Mouse (Mus musculus): ENCODE results near the gene Rreb1. TPM values are rescaled to one million over a fixed set of nuclear protein-coding genes. Genes with fewer than 3 reads are reported as not detected.

The Rreb1 gene
- polyA plus RNA-seq, 1 experiment from 2014 or later = 9.0 TPM

DNA sequence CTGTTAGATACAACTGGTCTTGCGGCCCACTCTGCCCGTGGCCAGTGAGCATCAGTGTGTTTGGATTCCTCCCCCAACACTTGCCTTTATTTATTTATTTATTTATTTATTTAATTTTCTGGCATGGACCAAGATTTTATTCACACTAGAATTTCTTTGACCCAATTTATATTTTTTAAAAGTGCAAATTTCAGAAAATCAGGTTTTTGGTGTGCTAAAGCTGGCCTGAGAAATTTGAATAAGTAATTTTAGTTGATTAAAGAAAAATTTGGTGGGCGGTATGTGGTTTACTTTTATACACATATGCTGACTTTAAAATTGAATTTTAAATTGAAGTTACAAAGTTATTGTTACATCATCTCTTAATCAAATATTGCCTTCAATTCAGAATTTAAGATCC lies 82.0 kb downstream of the Rreb1 start:
- TF ChIP-seq CTCF (IDR thresholded peaks at IDR 0.05; ENCODE audit: low read depth) = no peak
- no peaks in the 10 kb centered on the region for H3K9me3 ChIP-seq (replicated peaks; ENCODE audit: low read length)
- H3K9ac ChIP-seq (ENCODE audit: low read depth, low read length) = no peak overlapping the region
- no peaks in the 10 kb centered on the region for H3K36me3 ChIP-seq (ENCODE audit: insufficient read depth, low read length)
- no peak overlapping the region for H3K4me2 ChIP-seq (ENCODE audit: low read length)
- ATAC-seq (replicated peaks; ENCODE audit: low FRiP score, low read depth) = no peak
- no peak overlapping the region for H3K27ac ChIP-seq
- no peaks in the 10 kb centered on the region for H3K27me3 ChIP-seq (ENCODE audit: insufficient read depth, low read length)
- no peak overlapping the region for H3K4me3 ChIP-seq (replicated peaks; ENCODE audit: low read depth, low read length)
- WGBS = 85% methylated on average over 3 of the region's 3 CpGs
- peaks cover 31% of the 10 kb centered on the region for H3K4me1 ChIP-seq (replicated peaks; ENCODE audit: insufficient read depth, low read length)
- no peak for DNase-seq (ENCODE audit: low spot score)

DNA sequence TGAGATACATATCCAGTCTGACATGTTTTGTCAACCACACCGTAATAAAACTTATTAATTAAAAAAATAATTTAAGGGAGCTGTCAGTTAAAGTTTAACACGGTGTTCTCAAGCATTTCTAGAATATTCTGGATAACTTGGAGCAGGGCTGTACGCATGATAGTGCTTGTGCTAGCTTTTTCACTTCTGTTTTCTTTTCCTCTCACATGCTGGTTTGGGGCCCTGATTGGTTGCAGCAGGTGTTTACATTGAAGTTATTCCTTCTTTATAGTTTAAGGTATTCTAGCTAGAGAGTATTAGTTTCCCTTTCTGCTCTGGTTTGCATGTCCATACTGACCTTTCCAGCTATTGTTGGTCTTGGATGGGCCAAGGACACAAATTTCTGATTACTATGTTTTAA lies 82.6 kb downstream of the Rreb1 start:
- Histone ChIP-seq H3K9ac (ENCODE audit: low read depth, low read length) (no peak overlapping the region), H3K4me3 (replicated peaks; ENCODE audit: low read depth, low read length) (no peak overlapping the region), H3K36me3 (ENCODE audit: insufficient read depth, low read length) (no peaks in the 10 kb centered on the region), H3K9me3 (replicated peaks; ENCODE audit: low read length) (no peaks in the 10 kb centered on the region), H3K4me2 (ENCODE audit: low read length) (no peak overlapping the region), H3K27me3 (ENCODE audit: insufficient read depth, low read length) (no peaks in the 10 kb centered on the region), H3K27ac (no peak overlapping the region; the same call in 1 of the 2 replicates), H3K4me1 (replicated peaks; ENCODE audit: insufficient read depth, low read length) (peaks cover 31% of the 10 kb centered on the region)
- WGBS = 65% methylated on average over 3 of the region's 3 CpGs
- TF ChIP-seq CTCF (IDR thresholded peaks at IDR 0.05; ENCODE audit: low read depth) = no peak
- no peak for DNase-seq (ENCODE audit: low spot score)
- no peak for ATAC-seq (replicated peaks; ENCODE audit: low FRiP score, low read depth)

DNA sequence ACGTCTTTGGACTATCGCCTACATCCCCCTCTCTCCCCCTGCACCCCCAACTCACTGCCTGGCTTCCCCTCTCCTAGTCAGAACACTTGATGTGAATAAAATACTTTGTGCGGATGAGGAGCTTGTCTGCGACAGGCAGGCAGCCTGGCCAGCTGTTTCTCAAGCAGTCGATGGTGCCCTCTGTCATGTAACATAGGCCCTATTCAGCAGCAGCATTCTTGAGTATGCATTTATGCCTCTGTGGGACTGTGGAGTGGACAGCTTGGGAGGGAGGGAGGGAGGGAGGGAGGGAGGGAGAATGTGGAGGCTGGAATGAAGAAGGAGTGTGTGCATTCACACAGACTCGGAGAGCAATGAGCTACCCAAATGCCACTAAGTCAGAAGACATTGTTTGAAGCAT lies 84.3 kb downstream of the Rreb1 start:
- no peak overlapping the region for H3K4me2 ChIP-seq (ENCODE audit: low read length)
- no peak overlapping the region for H3K9ac ChIP-seq (ENCODE audit: low read depth, low read length)
- DNase-seq (ENCODE audit: low spot score) = peak; percentile 64
- ATAC-seq (replicated peaks; ENCODE audit: low FRiP score, low read depth) = no peak
- no peaks in the 10 kb centered on the region for H3K27me3 ChIP-seq (ENCODE audit: insufficient read depth, low read length)
- no peak overlapping the region for H3K4me3 ChIP-seq (replicated peaks; ENCODE audit: low read depth, low read length)
- 18% methylated on average over 6 of the region's 6 CpGs for whole genome bisulfite sequencing
- H3K27ac ChIP-seq = peak overlapping the region; percentile 78
- H3K4me1 ChIP-seq (replicated peaks; ENCODE audit: insufficient read depth, low read length) = peaks cover 28% of the 10 kb centered on the region
- TF ChIP-seq CTCF (IDR thresholded peaks at IDR 0.05; ENCODE audit: low read depth) = no peak
- H3K9me3 ChIP-seq (replicated peaks; ENCODE audit: low read length) = no peaks in the 10 kb centered on the region
- H3K36me3 ChIP-seq (ENCODE audit: insufficient read depth, low read length) = no peaks in the 10 kb centered on the region

DNA sequence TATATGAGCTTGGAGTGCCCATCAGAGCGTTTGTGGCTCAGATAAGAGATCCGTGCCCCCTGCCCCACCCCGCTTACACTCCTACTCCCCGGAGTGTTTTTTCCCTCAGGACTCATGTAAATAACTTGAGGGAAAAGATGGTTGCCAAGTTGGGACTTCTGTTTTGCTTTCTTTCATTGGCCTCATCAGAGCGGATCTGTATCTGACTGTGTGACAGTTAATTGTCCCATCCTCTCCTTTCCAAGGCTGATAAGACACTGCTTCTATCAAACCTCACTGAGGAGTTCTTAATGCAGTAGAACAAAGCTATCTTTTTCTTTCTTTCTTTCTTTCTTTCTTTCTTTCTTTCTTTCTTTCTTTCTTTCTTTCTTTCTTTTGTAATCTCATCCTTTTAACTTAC lies 85.4 kb downstream of the Rreb1 start:
- Histone ChIP-seq H3K4me1 (replicated peaks; ENCODE audit: insufficient read depth, low read length) (peaks cover 20% of the 10 kb centered on the region), H3K9ac (ENCODE audit: low read depth, low read length) (no peak overlapping the region), H3K36me3 (ENCODE audit: insufficient read depth, low read length) (no peaks in the 10 kb centered on the region), H3K4me3 (replicated peaks; ENCODE audit: low read depth, low read length) (no peak overlapping the region), H3K4me2 (ENCODE audit: low read length) (no peak overlapping the region), H3K9me3 (replicated peaks; ENCODE audit: low read length) (no peaks in the 10 kb centered on the region), H3K27me3 (ENCODE audit: insufficient read depth, low read length) (no peaks in the 10 kb centered on the region), H3K27ac (peak overlapping the region; percentile 78; the same call in 1 of the 2 replicates)
- DNase-seq (ENCODE audit: low spot score) (no peak), ATAC-seq (replicated peaks; ENCODE audit: low FRiP score, low read depth) (no peak)
- no peak for TF ChIP-seq CTCF (IDR thresholded peaks at IDR 0.05; ENCODE audit: low read depth)
- 44% methylated on average over 5 of the region's 5 CpGs for WGBS

DNA sequence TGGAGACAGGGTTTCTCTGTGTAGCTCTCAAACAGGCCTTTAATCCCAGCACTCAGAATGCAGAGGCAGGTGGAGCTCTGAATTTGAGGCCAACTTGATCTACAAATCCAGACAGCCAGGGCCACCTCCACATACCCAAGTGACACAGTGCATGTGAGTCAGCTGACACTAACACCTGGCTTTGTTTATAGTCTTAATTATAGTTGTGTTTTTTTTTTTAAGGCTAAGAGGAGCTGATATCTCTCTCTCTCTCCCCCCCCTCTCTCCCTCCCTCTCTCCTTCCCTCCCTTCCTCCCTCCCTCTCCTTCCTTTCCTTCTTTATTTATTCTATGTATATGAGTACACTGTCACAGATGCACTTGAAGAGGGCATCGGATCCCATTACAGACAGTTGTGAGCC lies 86.5 kb downstream of the Rreb1 start:
- Histone ChIP-seq H3K27ac (no peak overlapping the region), H3K27me3 (ENCODE audit: insufficient read depth, low read length) (no peaks in the 10 kb centered on the region), H3K9me3 (replicated peaks; ENCODE audit: low read length) (no peaks in the 10 kb centered on the region), H3K36me3 (ENCODE audit: insufficient read depth, low read length) (no peaks in the 10 kb centered on the region), H3K4me1 (replicated peaks; ENCODE audit: insufficient read depth, low read length) (0 out of 2 replicates have a peak, but pooled peaks cover 18% of the 10 kb centered on the region), H3K4me3 (replicated peaks; ENCODE audit: low read depth, low read length) (no peak overlapping the region), H3K9ac (ENCODE audit: low read depth, low read length) (no peak overlapping the region), H3K4me2 (ENCODE audit: low read length) (no peak overlapping the region)
- ATAC-seq (replicated peaks; ENCODE audit: low FRiP score, low read depth) (no peak), DNase-seq (ENCODE audit: low spot score) (no peak)
- TF ChIP-seq CTCF (IDR thresholded peaks at IDR 0.05; ENCODE audit: low read depth) = no peak
- 87% methylated on average over 1 of the region's 1 CpGs for WGBS

DNA sequence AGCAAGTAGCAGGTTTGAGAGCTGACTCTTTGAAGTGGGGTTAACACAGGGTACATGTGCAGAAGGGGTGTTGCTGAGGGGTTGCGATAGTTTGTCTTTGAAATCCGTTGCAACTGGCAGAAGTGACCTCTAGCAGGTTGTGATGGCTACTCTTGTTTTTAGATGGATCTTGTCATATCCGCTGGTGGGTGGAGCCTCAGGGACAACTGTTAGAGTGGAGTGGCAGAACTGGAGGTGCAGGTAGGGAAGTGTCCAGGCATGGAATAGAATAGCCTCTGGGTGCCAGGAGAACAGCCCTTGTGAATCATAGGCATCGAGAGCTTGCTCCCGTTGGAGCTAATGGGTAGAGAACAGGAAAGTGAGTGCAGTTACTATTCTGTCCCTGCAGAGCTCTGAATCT lies 88.1 kb downstream of the Rreb1 start:
- TF ChIP-seq CTCF (IDR thresholded peaks at IDR 0.05; ENCODE audit: low read depth) = no peak

DNA sequence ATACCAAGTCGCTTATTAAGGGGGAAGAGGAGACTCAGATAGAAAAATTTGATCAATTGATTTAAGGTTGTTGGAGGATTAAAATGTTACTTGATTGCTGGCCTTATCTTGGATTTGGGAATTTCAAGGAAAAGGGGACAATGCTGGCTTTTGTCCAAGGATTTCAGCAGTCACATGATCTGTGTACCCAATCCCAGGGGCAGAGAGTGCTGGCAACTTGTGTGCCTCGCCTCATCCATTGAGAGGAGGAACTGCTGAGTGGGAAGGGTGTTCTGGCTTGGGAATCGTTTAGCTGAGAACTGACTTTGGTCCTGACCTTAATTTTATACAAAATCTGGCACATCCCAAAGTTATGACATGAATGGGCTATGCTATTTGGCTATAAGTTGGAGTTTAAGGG lies 88.6 kb downstream of the Rreb1 start:
- DNase-seq (ENCODE audit: low spot score) = no peak
- Histone ChIP-seq H3K4me1 (replicated peaks; ENCODE audit: insufficient read depth, low read length) (0 out of 2 replicates have a peak, but pooled peaks cover 17% of the 10 kb centered on the region), H3K27me3 (ENCODE audit: insufficient read depth, low read length) (no peaks in the 10 kb centered on the region), H3K36me3 (ENCODE audit: insufficient read depth, low read length) (no peaks in the 10 kb centered on the region), H3K4me2 (ENCODE audit: low read length) (no peak overlapping the region), H3K9ac (ENCODE audit: low read depth, low read length) (no peak overlapping the region), H3K9me3 (replicated peaks; ENCODE audit: low read length) (no peaks in the 10 kb centered on the region), H3K4me3 (replicated peaks; ENCODE audit: low read depth, low read length) (no peak overlapping the region), H3K27ac (peak overlapping the region; percentile 25; the same call in 1 of the 2 replicates)
- 61% methylated on average over 3 of the region's 3 CpGs for WGBS
- no peak for ATAC-seq (replicated peaks; ENCODE audit: low FRiP score, low read depth)
- TF ChIP-seq CTCF (IDR thresholded peaks at IDR 0.05; ENCODE audit: low read depth) = no peak

More for the DNA sequence above, 88.1 kb downstream of the Rreb1 start:
- Histone ChIP-seq H3K36me3 (ENCODE audit: insufficient read depth, low read length) (no peaks in the 10 kb centered on the region), H3K27ac (peak overlapping the region; percentile 25; the same call in 1 of the 2 replicates), H3K9me3 (replicated peaks; ENCODE audit: low read length) (no peaks in the 10 kb centered on the region), H3K27me3 (ENCODE audit: insufficient read depth, low read length) (no peaks in the 10 kb centered on the region), H3K4me1 (replicated peaks; ENCODE audit: insufficient read depth, low read length) (0 out of 2 replicates have a peak, but pooled peaks cover 18% of the 10 kb centered on the region), H3K4me2 (ENCODE audit: low read length) (no peak overlapping the region), H3K9ac (ENCODE audit: low read depth, low read length) (no peak overlapping the region), H3K4me3 (replicated peaks; ENCODE audit: low read depth, low read length) (no peak overlapping the region)
- ATAC-seq (replicated peaks; ENCODE audit: low FRiP score, low read depth) = no peak
- no peak for DNase-seq (ENCODE audit: low spot score)
- WGBS = 30% methylated on average over 5 of the region's 5 CpGs
